Mouse (Mus musculus) bone marrow, adult 2 months (tissue): ENCODE data around the gene Hyal3. TPM values are rescaled to one million over a fixed set of nuclear protein-coding genes. Genes with fewer than 3 reads are reported as not detected.
A peak's percentile ranks its signal among the peaks of the same experiment; 100 is the strongest.
"Not testable (repeated sequence)": the region's sequence is repeated elsewhere in the genome, so short reads cannot be mapped to it uniquely, and the experiment has no call there.

Experiments used
- H3K27ac ChIP-seq: fragments of 200-500 bp; 2 replicates; pipeline ENCODE4 v1.5.1; 2012; ENCODE audit warnings: low read depth, mild to moderate bottlenecking, control low read depth, inconsistent platforms, low read length; ENCODE audit not compliant: control insufficient read depth, poor library complexity, insufficient read depth
- H3K4me1 ChIP-seq: fragments of 200-500 bp; 2 replicates; pipeline ENCODE4 v1.6.1; 2011; ENCODE audit warnings: low read length; ENCODE audit not compliant: control insufficient read depth, insufficient read depth
- H3K4me3 ChIP-seq: fragments of 200-500 bp; replicated peaks from 2 replicates; pipeline ENCODE3; 2011; ENCODE audit warnings: mild to moderate bottlenecking, low read depth, low read length, control low read depth; ENCODE audit not compliant: control insufficient read depth
- CTCF ChIP-seq: fragments of 200-500 bp; IDR thresholded peaks from 2 replicates; pipeline ENCODE4 v1.5.1; 2011; ENCODE audit warnings: low read length, control low read depth; ENCODE audit not compliant: control insufficient read depth, insufficient read depth
- POLR2A ChIP-seq: fragments of 200-500 bp; IDR thresholded peaks from 2 replicates; pipeline ENCODE4 v1.6.1; 2011; ENCODE audit warnings: low read depth, mild to moderate bottlenecking, control low read depth, low read length, borderline replicate concordance; ENCODE audit not compliant: control insufficient read depth
- WGBS: fragments of 180-500 bp; shearing (Covaris S2); methylation state at CpG from one replicate; pipeline ENCODE4 v1.1.7; 2018; 5-methylcytosine and 5-hydroxymethylcytosine counted together
- polyA plus RNA-seq: library from polyadenylated mRNA; stranded (reverse); fragments of >200 nt; gene quantifications from 2 replicates; pipeline ENCODE4 v1.2.4, GENCODE M21; 2011; ENCODE audit warnings: low replicate concordance; ENCODE audit not compliant: missing spikeins, insufficient read depth, insufficient read length

The Hyal3 gene
- polyA plus RNA-seq, 1 experiment, result 2.8 TPM

- Histone ChIP-seq H3K4me3 (no peak overlapping the region), H3K4me1 (peaks cover 12% of the 10 kb centered on the region), H3K27ac (no peak overlapping the region)
- TF ChIP-seq CTCF (no peak), POLR2A (no peak)
- WGBS, result 75% methylated on average over 5 of the region's 5 CpGs
These were observed 27.8 kb upstream of the Hyal3 start for GRCm38 (mm10) chr9:107552690-107553393.

- H3K4me3 ChIP-seq, result peak overlapping the region; percentile 53
- H3K27ac ChIP-seq, result peak overlapping the region; percentile 7; the same call in 1 of the 2 replicates
- TF ChIP-seq CTCF (no peak), POLR2A (no peak)
- WGBS, result 4% methylated on average over 37 of the region's 37 CpGs
- H3K4me1 ChIP-seq, result peaks cover 12% of the 10 kb centered on the region
These were observed 26.9 kb upstream of the Hyal3 start for GRCm38 (mm10) chr9:107553541-107554318.

- Histone ChIP-seq H3K27ac (peak overlapping the region; percentile 98), H3K4me1 (peaks cover 12% of the 10 kb centered on the region), H3K4me3 (peak overlapping the region; percentile 94)
- TF ChIP-seq POLR2A (peak; percentile 93), CTCF (peak; percentile 7; the same call in 1 of the 2 replicates)
- under 1% methylated on average over 53 of the region's 53 CpGs for WGBS
These were observed 26.2 kb upstream of the Hyal3 start for GRCm38 (mm10) chr9:107554319-107554825.

DNA sequence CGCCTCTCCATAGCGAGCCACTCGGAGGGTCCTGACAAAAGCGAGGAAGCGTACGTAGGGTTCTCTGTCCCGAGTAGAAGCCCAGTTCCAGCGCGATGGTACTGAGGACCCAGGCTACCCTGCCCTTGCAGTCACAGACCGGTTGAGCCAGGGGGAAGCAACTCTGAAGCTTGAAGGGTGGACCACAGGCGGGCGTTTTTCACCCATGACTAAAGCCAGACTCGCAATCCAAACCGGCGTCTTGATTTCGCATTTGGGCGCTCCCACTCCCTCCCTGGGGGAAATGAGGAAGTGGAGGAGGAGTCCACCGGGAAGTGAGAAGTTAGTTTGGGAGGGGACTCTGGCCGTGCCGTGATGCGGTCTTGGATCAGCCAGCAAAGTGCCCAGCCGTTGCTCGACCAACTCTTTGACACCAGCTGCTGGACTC is 25.6 kb upstream of the Hyal3 start:
- TF ChIP-seq CTCF (no peak), POLR2A (0 out of 2 replicates have a peak, but pooled peaks have one; percentile 35)
- WGBS, result under 1% methylated on average over 23 of the region's 23 CpGs
- H3K27ac ChIP-seq, result peak overlapping the region; percentile 98
- peaks cover 12% of the 10 kb centered on the region for H3K4me1 ChIP-seq
- H3K4me3 ChIP-seq, result peak overlapping the region; percentile 94

- TF ChIP-seq POLR2A (no peak), CTCF (no peak)
- H3K4me1 ChIP-seq, result peaks cover 11% of the 10 kb centered on the region
- WGBS, result 34% methylated on average over 2 of the region's 2 CpGs
- H3K4me3 ChIP-seq, result peak overlapping the region; percentile 94
- H3K27ac ChIP-seq, result peak overlapping the region; percentile 98; the same call in 1 of the 2 replicates
These were observed 24.9 kb upstream of the Hyal3 start for GRCm38 (mm10) chr9:107555701-107556100.

- H3K27ac ChIP-seq, result peak overlapping the region; percentile 53; the same call in 1 of the 2 replicates
- 19% methylated on average over 3 of the region's 3 CpGs for WGBS
- TF ChIP-seq POLR2A (no peak), CTCF (no peak)
- no peak overlapping the region for H3K4me3 ChIP-seq
- peaks cover 6% of the 10 kb centered on the region for H3K4me1 ChIP-seq
These were observed 24.3 kb upstream of the Hyal3 start for GRCm38 (mm10) chr9:107556346-107556745.

DNA sequence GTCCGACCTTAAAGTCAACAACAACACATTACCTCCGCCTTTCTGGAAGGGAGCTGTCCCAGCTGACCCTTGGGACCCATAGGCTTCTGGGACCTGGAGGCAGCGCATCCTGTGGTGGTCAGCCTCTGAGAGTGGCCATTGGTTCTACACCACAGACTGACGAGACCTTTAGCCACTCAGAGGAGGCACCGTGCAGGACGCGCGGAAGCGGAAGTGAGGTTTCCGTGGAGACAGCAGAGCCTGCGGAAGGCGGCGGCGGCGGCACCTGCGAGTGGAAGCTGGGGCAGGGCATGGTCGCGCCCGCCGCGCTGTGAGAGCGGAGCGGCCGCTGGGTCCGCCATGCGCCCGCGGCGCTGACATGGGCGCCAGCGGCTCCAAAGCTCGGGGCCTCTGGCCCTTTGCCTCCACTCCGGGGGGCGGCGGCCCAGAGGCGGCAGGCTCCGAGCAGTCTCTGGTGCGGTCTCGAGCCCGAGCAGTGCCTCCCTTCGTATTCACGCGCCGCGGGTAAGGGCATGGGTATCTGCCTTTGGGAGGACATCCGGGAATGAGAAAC is 17.5 kb upstream of the Hyal3 start, which contains the start of gene Tusc2:
Gene Tusc2 (plus strand): TSS at position 227 of the 553 bp plus-strand sequence.
- peak within 1 kb of the TSS; percentile 50 for H3K4me3 ChIP-seq
- peak within 1 kb of the TSS; percentile 66 for H3K27ac ChIP-seq
- no peaks in the 10 kb centered on the region; the same call in 1 of the 2 replicates for H3K4me1 ChIP-seq
- WGBS, result under 1% methylated on average over 46 of the region's 46 CpGs
- TF ChIP-seq POLR2A (peak; percentile 74; the same call in 1 of the 2 replicates), CTCF (no peak)

- 42% methylated on average over 5 of the region's 5 CpGs for WGBS
- H3K27ac ChIP-seq, H3K4me1 ChIP-seq, H3K4me3 ChIP-seq: not testable (repeated sequence)
These were observed 15.1 kb upstream of the Hyal3 start for GRCm38 (mm10) chr9:107565556-107565955.
